10 mouse cellular contexts compared by ENCODE assay signal in the genomic region with DNA sequence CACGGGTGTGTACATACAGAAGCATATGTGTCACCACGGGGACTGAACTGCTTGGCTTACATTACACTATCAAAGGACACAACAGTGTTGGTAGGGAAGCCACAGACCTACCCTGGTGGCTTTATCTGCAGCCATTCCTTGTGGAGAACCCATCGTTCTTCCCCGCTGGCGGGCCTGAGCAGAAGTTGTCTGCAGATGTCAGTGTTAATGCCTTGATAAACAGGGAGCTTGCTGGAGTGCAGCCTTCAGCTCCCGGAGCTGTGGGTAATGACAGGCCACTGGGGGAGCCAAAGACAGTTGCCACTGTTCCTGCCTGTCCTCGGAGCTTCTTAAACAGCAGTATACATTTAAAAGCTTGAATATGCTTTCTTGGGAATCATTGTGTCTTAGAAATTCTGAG.
DNase-seq lines count a peak whose midpoint lies in the region; ATAC-seq and TF ChIP-seq lines count a peak whose summit lies in the region.
"Had no signal": no experiment of that assay in that cellular context is flagged by ENCODE, and none has a peak within 500 bp of the region (broad histone marks: within the 10 kb centered on the region; RNA-seq: fewer than 3 reads in every experiment).

No protein-coding gene starts in this region.

- peak; percentile 34 for DNase-seq in heart, postnatal 4 days
- DNase-seq in lung, postnatal 0 days (ENCODE audit: low spot score) = peak; percentile 18
- no peak for DNase-seq in lung, postnatal 36 days
- DNase-seq in brain, embryonic 14.5 days (ENCODE audit: low read depth) = no peak
- DNase-seq in forebrain, embryonic 10.5 days (ENCODE audit: extremely low spot score, low spot score) = no peak

- H3K9me3 ChIP-seq in heart, embryonic 11.5 days (replicated peaks; ENCODE audit: control insufficient read depth, low read length) = no peaks in the 10 kb centered on the region
- no peaks in the 10 kb centered on the region for H3K9me3 ChIP-seq in lung, postnatal 0 days (ENCODE audit: low read length)
- no peaks in the 10 kb centered on the region for H3K9me3 ChIP-seq in liver, embryonic 12.5 days (replicated peaks)
- H3K9me3 ChIP-seq in forebrain, embryonic 10.5 days = no peaks in the 10 kb centered on the region
- H3K9me3 ChIP-seq: forebrain, embryonic 15.5 days; hindbrain, embryonic 13.5 days; lung, embryonic 15.5 days had no signal

- no peaks in the 10 kb centered on the region for H3K4me1 ChIP-seq in heart, embryonic 11.5 days (ENCODE audit: control insufficient read depth, insufficient read depth, low read length)
- no peaks in the 10 kb centered on the region for H3K4me1 ChIP-seq in lung, postnatal 0 days (ENCODE audit: insufficient read depth, low read depth, low read length)
- H3K4me1 ChIP-seq in liver, embryonic 12.5 days = peaks cover 3% of the 10 kb centered on the region; the same call in 1 of the 2 replicates
- peaks cover 4% of the 10 kb centered on the region; the same call in 1 of the 2 replicates for H3K4me1 ChIP-seq in forebrain, embryonic 10.5 days
- H3K4me1 ChIP-seq: forebrain, embryonic 15.5 days had no signal

- H3K4me3 ChIP-seq in heart, embryonic 11.5 days (ENCODE audit: low read depth, low read length) = no peak overlapping the region
- H3K4me3 ChIP-seq in lung, postnatal 0 days (ENCODE audit: low read depth, low read length) = no peak overlapping the region
- no peak overlapping the region for H3K4me3 ChIP-seq in liver, embryonic 12.5 days
- no peak overlapping the region for H3K4me3 ChIP-seq in forebrain, embryonic 10.5 days
- H3K4me3 ChIP-seq: forebrain, embryonic 15.5 days; hindbrain, embryonic 13.5 days; lung, embryonic 15.5 days had no signal

- 27% methylated on average over 7 of the region's 7 CpGs for WGBS in heart, embryonic 11.5 days (ENCODE audit: insufficient replicate concordance)
- WGBS in lung, postnatal 0 days = 46% methylated on average over 7 of the region's 7 CpGs
- WGBS in liver, embryonic 12.5 days (ENCODE audit: insufficient replicate concordance) = 17% methylated on average over 7 of the region's 7 CpGs
- WGBS in forebrain, embryonic 10.5 days = 68% methylated on average over 7 of the region's 7 CpGs

- no peak for TF ChIP-seq EP300 in lung, postnatal 0 days (IDR thresholded peaks at IDR 0.05)

- no peak for ATAC-seq in heart, embryonic 11.5 days (replicated peaks; ENCODE audit: insufficient number of reproducible peaks, low FRiP score, low TSS enrichment)
- 0 out of 2 replicates have a peak, but pooled peaks have one; percentile 19 for ATAC-seq in lung, postnatal 0 days
- ATAC-seq in liver, embryonic 12.5 days = 0 out of 2 replicates have a peak, but pooled peaks have one; percentile 18
- ATAC-seq: forebrain, embryonic 15.5 days had no signal

- no peak overlapping the region for H3K4me2 ChIP-seq in heart, embryonic 11.5 days
- no peak overlapping the region for H3K4me2 ChIP-seq in lung, postnatal 0 days (replicated peaks; ENCODE audit: low read depth, low read length)
- H3K4me2 ChIP-seq in liver, embryonic 12.5 days = no peak overlapping the region
- H3K4me2 ChIP-seq: forebrain, embryonic 15.5 days; hindbrain, embryonic 13.5 days; lung, embryonic 15.5 days had no signal

- TF ChIP-seq CTCF in lung, postnatal 0 days (IDR thresholded peaks at IDR 0.05) = peak; percentile 40
- TF ChIP-seq CTCF in brain, embryonic 14.5 days (IDR thresholded peaks at IDR 0.05; ENCODE audit: borderline replicate concordance, extremely low read depth, insufficient read depth, insufficient read length) = peak; percentile 26; the same call in 1 of the 2 replicates

- no peak for TF ChIP-seq POLR2A in brain, embryonic 14.5 days (IDR thresholded peaks at IDR 0.05; ENCODE audit: borderline replicate concordance, extremely low read depth, insufficient read depth, insufficient read length, poor library complexity, severe bottlenecking)

- 0 out of 2 replicates have a peak, but pooled peaks cover 5% of the 10 kb centered on the region for H3K27me3 ChIP-seq in heart, embryonic 11.5 days (ENCODE audit: control insufficient read depth, insufficient read depth, low read length)
- no peaks in the 10 kb centered on the region for H3K27me3 ChIP-seq in lung, postnatal 0 days (replicated peaks; ENCODE audit: insufficient read depth, low read length)
- no peaks in the 10 kb centered on the region for H3K27me3 ChIP-seq in liver, embryonic 12.5 days (replicated peaks)
- peaks cover 98% of the 10 kb centered on the region for H3K27me3 ChIP-seq in forebrain, embryonic 10.5 days (ENCODE audit: poor library complexity, severe bottlenecking)
- H3K27me3 ChIP-seq: forebrain, embryonic 15.5 days; lung, embryonic 15.5 days had no signal

- no peak overlapping the region for H3K9ac ChIP-seq in heart, embryonic 11.5 days (ENCODE audit: low read depth, low read length)
- no peak overlapping the region for H3K9ac ChIP-seq in lung, postnatal 0 days (replicated peaks; ENCODE audit: low read depth)
- no peak overlapping the region for H3K9ac ChIP-seq in liver, embryonic 12.5 days
- H3K9ac ChIP-seq: forebrain, embryonic 15.5 days; hindbrain, embryonic 13.5 days; lung, embryonic 15.5 days had no signal

- no peak overlapping the region for H3K27ac ChIP-seq in heart, embryonic 11.5 days (ENCODE audit: low read depth, low read length)
- H3K27ac ChIP-seq in lung, postnatal 0 days (ENCODE audit: low read length) = no peak overlapping the region
- H3K27ac ChIP-seq in liver, embryonic 12.5 days = no peak overlapping the region
- H3K27ac ChIP-seq in forebrain, embryonic 10.5 days = no peak overlapping the region
- H3K27ac ChIP-seq: forebrain, embryonic 15.5 days; hindbrain, embryonic 13.5 days; lung, embryonic 15.5 days had no signal

- H3K36me3 ChIP-seq in heart, embryonic 11.5 days (ENCODE audit: control insufficient read depth, insufficient read depth, low read length) = no peaks in the 10 kb centered on the region
- H3K36me3 ChIP-seq in lung, postnatal 0 days (ENCODE audit: insufficient read depth, low read length) = no peaks in the 10 kb centered on the region
- no peaks in the 10 kb centered on the region for H3K36me3 ChIP-seq in liver, embryonic 12.5 days
- H3K36me3 ChIP-seq in forebrain, embryonic 10.5 days (replicated peaks) = no peaks in the 10 kb centered on the region
- H3K36me3 ChIP-seq: forebrain, embryonic 15.5 days; hindbrain, embryonic 13.5 days; lung, embryonic 15.5 days had no signal

Comparison
In these comparisons a context has a peak if more than half of its experiments do, and no peak if none do; other contexts are left out.
1. DNase-seq: peak in heart, postnatal 4 days (single experiment) and lung, postnatal 0 days (single experiment); none in lung, postnatal 36 days (single experiment), brain, embryonic 14.5 days (single experiment) and forebrain, embryonic 10.5 days (single experiment).